Mouse (Mus musculus) midbrain, embryonic 10.5 days (tissue): Measurements from ENCODE around the gene Mthfd2l. TPM values are rescaled to one million over a fixed set of nuclear protein-coding genes. Genes with fewer than 3 reads are reported as not detected.
A peak's percentile ranks its signal among the peaks of the same experiment; 100 is the strongest.

Source experiments
- DNase-seq: peaks from one replicate; pipeline ENCODE4 v3.0.0-alpha.2; 2017; ENCODE audit warnings: low spot score
- H3K27ac ChIP-seq: fragments of 300-500 bp; sonication (generic); replicated peaks from 2 replicates; pipeline ENCODE4 v1.5.1; 2016; ENCODE audit warnings: mild to moderate bottlenecking
- H3K27me3 ChIP-seq: fragments of 300-500 bp; sonication (generic); 2 replicates; pipeline ENCODE4 v1.6.1; 2016; ENCODE audit warnings: low read depth, mild to moderate bottlenecking; ENCODE audit not compliant: poor library complexity, severe bottlenecking
- H3K36me3 ChIP-seq: fragments of 300-500 bp; sonication (generic); 2 replicates; pipeline ENCODE4 v1.6.1; 2016; ENCODE audit warnings: mild to moderate bottlenecking, moderate library complexity
- H3K4me1 ChIP-seq: fragments of 300-500 bp; sonication (generic); 2 replicates; pipeline ENCODE4 v1.6.1; 2016
- H3K4me3 ChIP-seq: fragments of 300-500 bp; sonication (generic); 2 replicates; pipeline ENCODE4 v1.5.1; 2016; ENCODE audit warnings: mild to moderate bottlenecking, moderate library complexity
- H3K9me3 ChIP-seq: fragments of 300-500 bp; sonication (generic); replicated peaks from 2 replicates; pipeline ENCODE4 v1.6.1; 2016; ENCODE audit warnings: mild to moderate bottlenecking
- WGBS: fragments of 180-500 bp; shearing (Covaris S2); methylation state at CpG from one replicate; pipeline ENCODE4 v1.1.7; 2016; 5-methylcytosine and 5-hydroxymethylcytosine counted together
- polyA plus RNA-seq: library from polyadenylated mRNA; unstranded; fragments of >200 nt; fragmentation: Nextera tagmentation; extraction: Ambion mirVana; gene quantifications from 2 replicates; pipeline ENCODE4 v1.2.1, GENCODE M21; 2016

Gene Mthfd2l
- polyA plus RNA-seq, 1 experiment from 2014 or later, result 68.4 TPM

GRCm38 (mm10) chr5:90902380-90903260, 28.3 kb upstream of the Mthfd2l start:
- Histone ChIP-seq H3K4me3 (peak overlapping the region; percentile 53), H3K27ac (no peak overlapping the region), H3K9me3 (no peaks in the 10 kb centered on the region), H3K4me1 (peaks cover 14% of the 10 kb centered on the region), H3K27me3 (peaks cover 21% of the 10 kb centered on the region), H3K36me3 (no peaks in the 10 kb centered on the region)
- 16% methylated on average over 10 of the region's 10 CpGs for WGBS
- DNase-seq, result peak; percentile 19

GRCm38 (mm10) chr5:90903339-90904020, 27.4 kb upstream of the Mthfd2l start, which contains the start of gene Cxcl2:
Gene Cxcl2, plus strand, starts transcription at chr5:90903871.
- H3K27me3 ChIP-seq, result peaks cover 21% of the 10 kb centered on the region
- peak within 1 kb of the TSS; percentile 53 for H3K4me3 ChIP-seq
- no peaks in the 10 kb centered on the region for H3K36me3 ChIP-seq
- DNase-seq, result peak; percentile 17
- 8% methylated on average over 22 of the region's 22 CpGs for WGBS
- H3K4me1 ChIP-seq, result peaks cover 14% of the 10 kb centered on the region
- H3K9me3 ChIP-seq, result no peaks in the 10 kb centered on the region
- H3K27ac ChIP-seq, result no peak within 1 kb of the TSS

GRCm38 (mm10) chr5:90908983-90909382, 21.9 kb upstream of the Mthfd2l start:
- Histone ChIP-seq H3K27ac (no peak overlapping the region), H3K9me3 (no peaks in the 10 kb centered on the region), H3K4me3 (no peak overlapping the region), H3K36me3 (no peaks in the 10 kb centered on the region), H3K27me3 (peaks cover 12% of the 10 kb centered on the region), H3K4me1 (no peaks in the 10 kb centered on the region)
- 2% methylated on average over 2 of the region's 2 CpGs for WGBS
- peak; percentile 62 for DNase-seq

GRCm38 (mm10) chr5:90919495-90919894, 11.4 kb upstream of the Mthfd2l start:
- 85% methylated on average over 2 of the region's 2 CpGs for WGBS
- H3K27me3 ChIP-seq, result no peaks in the 10 kb centered on the region
- no peak for DNase-seq
- no peaks in the 10 kb centered on the region for H3K4me1 ChIP-seq
- H3K27ac ChIP-seq, result no peak overlapping the region
- H3K4me3 ChIP-seq, result no peak overlapping the region
- H3K36me3 ChIP-seq, result no peaks in the 10 kb centered on the region
- H3K9me3 ChIP-seq, result no peaks in the 10 kb centered on the region

GRCm38 (mm10) chr5:90922958-90923357, 8.0 kb upstream of the Mthfd2l start:
- Histone ChIP-seq H3K9me3 (no peaks in the 10 kb centered on the region), H3K27ac (no peak overlapping the region), H3K36me3 (no peaks in the 10 kb centered on the region), H3K27me3 (no peaks in the 10 kb centered on the region), H3K4me1 (no peaks in the 10 kb centered on the region), H3K4me3 (no peak overlapping the region)
- WGBS, result 87% methylated on average over 4 of the region's 4 CpGs
- DNase-seq, result no peak

- no peak for DNase-seq
- Histone ChIP-seq H3K4me3 (peak overlapping the region; percentile 76), H3K27me3 (no peaks in the 10 kb centered on the region), H3K9me3 (no peaks in the 10 kb centered on the region), H3K4me1 (peaks cover 14% of the 10 kb centered on the region), H3K36me3 (peaks cover 23% of the 10 kb centered on the region), H3K27ac (peak overlapping the region; percentile 100)
- 60% methylated on average over 2 of the region's 2 CpGs for WGBS
These were observed 371 bp upstream of the Mthfd2l start for GRCm38 (mm10) chr5:90930546-90930945.

- Histone ChIP-seq H3K4me1 (peaks cover 14% of the 10 kb centered on the region), H3K27me3 (no peaks in the 10 kb centered on the region), H3K9me3 (no peaks in the 10 kb centered on the region), H3K27ac (peak overlapping the region; percentile 100), H3K36me3 (peaks cover 30% of the 10 kb centered on the region), H3K4me3 (peak overlapping the region; percentile 76)
- DNase-seq, result no peak
- 10% methylated on average over 6 of the region's 6 CpGs for WGBS
These were observed 994 bp downstream of the Mthfd2l start for GRCm38 (mm10) chr5:90931911-90932310.

- WGBS, result 96% methylated on average over 2 of the region's 2 CpGs
- peaks cover 9% of the 10 kb centered on the region for H3K4me1 ChIP-seq
- no peak overlapping the region for H3K27ac ChIP-seq
- no peaks in the 10 kb centered on the region for H3K27me3 ChIP-seq
- peaks cover 43% of the 10 kb centered on the region for H3K36me3 ChIP-seq
- peaks cover 4% of the 10 kb centered on the region; the same call in 1 of the 2 replicates for H3K9me3 ChIP-seq
- H3K4me3 ChIP-seq, result no peak overlapping the region
- no peak for DNase-seq
These were observed 5.8 kb downstream of the Mthfd2l start for GRCm38 (mm10) chr5:90936706-90937105.

GRCm38 (mm10) chr5:90945453-90945852, 14.5 kb downstream of the Mthfd2l start:
- no peaks in the 10 kb centered on the region for H3K27me3 ChIP-seq
- H3K9me3 ChIP-seq, result peaks cover 1% of the 10 kb centered on the region; the same call in 1 of the 2 replicates
- 86% methylated on average over 2 of the region's 2 CpGs for WGBS
- H3K4me3 ChIP-seq, result no peak overlapping the region
- DNase-seq, result no peak
- H3K27ac ChIP-seq, result no peak overlapping the region
- H3K36me3 ChIP-seq, result peaks cover 5% of the 10 kb centered on the region; the same call in 1 of the 2 replicates
- no peaks in the 10 kb centered on the region for H3K4me1 ChIP-seq

- no peaks in the 10 kb centered on the region for H3K9me3 ChIP-seq
- no peaks in the 10 kb centered on the region for H3K4me1 ChIP-seq
- H3K4me3 ChIP-seq, result no peak overlapping the region
- no peaks in the 10 kb centered on the region for H3K27me3 ChIP-seq
- WGBS, result 91% methylated on average over 15 of the region's 15 CpGs
- 0 out of 2 replicates have a peak, but pooled peaks cover 4% of the 10 kb centered on the region for H3K36me3 ChIP-seq
- H3K27ac ChIP-seq, result no peak overlapping the region
- no peak for DNase-seq
These were observed 18.6 kb downstream of the Mthfd2l start for GRCm38 (mm10) chr5:90949499-90949898.

GRCm38 (mm10) chr5:90951475-90951874, 20.6 kb downstream of the Mthfd2l start:
- no peak for DNase-seq
- Histone ChIP-seq H3K4me3 (no peak overlapping the region), H3K4me1 (no peaks in the 10 kb centered on the region), H3K36me3 (0 out of 2 replicates have a peak, but pooled peaks cover 4% of the 10 kb centered on the region), H3K27me3 (no peaks in the 10 kb centered on the region), H3K27ac (no peak overlapping the region), H3K9me3 (no peaks in the 10 kb centered on the region)
- 47% methylated on average over 2 of the region's 2 CpGs for WGBS

GRCm38 (mm10) chr5:90952731-90953481, 22.0 kb downstream of the Mthfd2l start:
- WGBS, result 87% methylated on average over 8 of the region's 8 CpGs
- Histone ChIP-seq H3K4me1 (no peaks in the 10 kb centered on the region), H3K9me3 (no peaks in the 10 kb centered on the region), H3K4me3 (no peak overlapping the region), H3K36me3 (0 out of 2 replicates have a peak, but pooled peaks cover 4% of the 10 kb centered on the region), H3K27me3 (no peaks in the 10 kb centered on the region), H3K27ac (no peak overlapping the region)
- no peak for DNase-seq
